Mouse (Mus musculus) bone marrow, adult 2 months (tissue): Measurements from ENCODE around the gene Arhgef10l.

Experiments used
- CTCF ChIP-seq: fragments of 200-500 bp; IDR thresholded peaks from 2 replicates; pipeline ENCODE4 v1.5.1; 2011; ENCODE audit warnings: low read length, control low read depth; ENCODE audit not compliant: control insufficient read depth, insufficient read depth
- POLR2A ChIP-seq: fragments of 200-500 bp; IDR thresholded peaks from 2 replicates; pipeline ENCODE4 v1.6.1; 2011; ENCODE audit warnings: low read depth, mild to moderate bottlenecking, control low read depth, low read length, borderline replicate concordance; ENCODE audit not compliant: control insufficient read depth

DNA sequence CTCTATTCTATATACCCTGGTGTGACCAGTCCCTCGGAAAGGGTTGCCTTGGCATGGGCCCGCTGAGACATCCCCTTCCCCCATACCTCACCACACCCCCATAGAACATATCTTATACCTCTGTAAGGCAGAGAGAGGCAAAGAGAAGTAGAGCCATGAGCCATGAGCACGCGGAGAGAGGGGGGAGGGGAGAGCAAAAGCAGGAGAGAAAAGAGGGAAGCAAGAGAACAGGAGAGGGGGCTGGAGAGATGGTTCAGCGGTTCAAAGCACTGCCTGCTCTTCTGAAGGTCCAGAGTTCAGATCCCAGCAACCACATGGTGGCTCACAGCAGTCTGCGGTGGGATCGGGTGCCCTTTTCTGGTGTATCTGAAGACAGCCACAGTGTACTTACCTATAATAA, 25.7 kb upstream of the Arhgef10l start:
- TF ChIP-seq POLR2A (no peak), CTCF (no peak)
